Mouse (Mus musculus): ENCODE measurements around the gene Bex6. TPM values are rescaled to one million over a fixed set of nuclear protein-coding genes. Genes with fewer than 3 reads are reported as not detected.
A peak's percentile ranks its signal among the peaks of the same experiment; 100 is the strongest.

Gene Bex6
- polyA plus RNA-seq, 1 experiment from 2014 or later, result not detected

DNA sequence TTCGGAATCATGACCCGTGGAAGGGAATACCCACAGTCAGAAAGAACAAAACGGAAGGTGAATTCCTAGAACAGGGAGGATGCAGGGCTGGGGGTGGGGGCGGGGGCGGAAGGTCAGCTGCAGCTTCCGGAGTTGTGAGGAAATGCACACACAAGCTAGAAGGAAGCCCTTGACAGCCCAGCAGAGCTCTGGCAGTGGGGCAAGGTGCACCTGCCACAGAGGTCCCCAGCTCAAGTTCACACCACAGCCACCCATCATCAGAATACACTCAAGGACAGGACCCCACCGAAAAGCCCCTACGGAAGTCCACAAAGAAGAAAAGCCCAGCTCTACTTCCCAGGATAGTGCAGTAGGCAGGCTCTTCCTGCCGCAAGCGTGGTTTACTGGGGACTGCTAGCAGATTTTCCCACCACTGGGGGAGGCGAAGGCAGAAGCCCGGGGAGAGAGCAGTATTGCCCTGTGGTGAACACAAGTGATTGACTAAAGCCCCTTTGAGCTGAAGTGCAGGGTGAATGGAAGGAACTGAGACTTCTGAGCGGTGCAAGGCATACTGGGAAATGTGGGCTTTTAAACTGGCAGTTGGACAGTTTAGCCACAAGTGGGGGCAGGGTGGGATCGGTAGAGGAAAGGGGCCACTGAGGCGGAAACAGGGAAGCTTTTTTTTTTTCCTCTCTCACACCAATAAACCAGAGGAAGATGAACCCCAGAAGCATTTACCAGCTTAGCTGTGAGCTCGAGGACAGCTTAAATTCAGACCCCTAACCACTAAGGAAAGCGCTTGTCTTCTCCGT is 2.5 kb upstream of the Bex6 start:
- no peaks in the 10 kb centered on the region for H3K36me3 ChIP-seq (ENCODE audit: poor library complexity, severe bottlenecking)
- H3K4me2 ChIP-seq, result peak overlapping the region; percentile 18
- H3K27me3 ChIP-seq, result no peaks in the 10 kb centered on the region
- WGBS, result 57% methylated on average over 17 of the region's 18 CpGs
- no peaks in the 10 kb centered on the region for H3K9me3 ChIP-seq (replicated peaks)
- H3K4me3 ChIP-seq, result no peak overlapping the region
- H3K27ac ChIP-seq, result no peak overlapping the region
- no peak for ATAC-seq
- H3K9ac ChIP-seq, result no peak overlapping the region
- H3K4me1 ChIP-seq, result peaks cover 7% of the 10 kb centered on the region

GRCm38 (mm10) chr16:32186056-32186455 is 6.4 kb downstream of the Bex6 start:
- WGBS, result 93% methylated on average over 5 of the region's 5 CpGs
- H3K9ac ChIP-seq, result no peak overlapping the region
- no peaks in the 10 kb centered on the region for H3K4me1 ChIP-seq
- H3K4me2 ChIP-seq, result no peak overlapping the region
- H3K4me3 ChIP-seq, result no peak overlapping the region
- ATAC-seq, result no peak
- H3K36me3 ChIP-seq (ENCODE audit: poor library complexity, severe bottlenecking), result no peaks in the 10 kb centered on the region
- no peak overlapping the region for H3K27ac ChIP-seq
- no peaks in the 10 kb centered on the region for H3K9me3 ChIP-seq (replicated peaks)
- H3K27me3 ChIP-seq, result no peaks in the 10 kb centered on the region

DNA sequence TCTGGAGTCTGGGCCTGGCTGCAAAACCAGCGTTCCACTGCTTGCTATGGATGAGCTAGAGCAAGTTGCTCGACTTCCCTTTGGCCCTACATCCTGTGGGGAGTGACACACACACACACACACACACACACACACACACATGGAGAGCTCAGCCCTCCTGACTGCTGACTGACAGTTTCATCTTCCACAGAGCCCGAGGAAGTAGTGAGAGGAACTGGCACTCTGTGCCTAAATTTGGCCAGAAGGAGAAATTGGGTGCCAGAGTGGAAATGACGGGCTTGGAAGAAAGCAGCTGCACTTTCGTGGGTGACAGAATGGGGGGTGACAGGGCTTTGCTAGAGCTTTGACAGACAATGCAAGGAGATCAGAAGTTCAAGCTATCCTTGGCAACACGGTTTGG is 9.5 kb downstream of the Bex6 start:
- no peak overlapping the region for H3K4me3 ChIP-seq
- H3K9me3 ChIP-seq (replicated peaks), result no peaks in the 10 kb centered on the region
- H3K36me3 ChIP-seq (ENCODE audit: poor library complexity, severe bottlenecking), result no peaks in the 10 kb centered on the region
- no peak overlapping the region for H3K4me2 ChIP-seq
- H3K9ac ChIP-seq, result no peak overlapping the region
- no peak for ATAC-seq
- no peak overlapping the region for H3K27ac ChIP-seq
- no peaks in the 10 kb centered on the region for H3K27me3 ChIP-seq
- 61% methylated on average over 6 of the region's 6 CpGs for WGBS
- no peaks in the 10 kb centered on the region for H3K4me1 ChIP-seq

DNA sequence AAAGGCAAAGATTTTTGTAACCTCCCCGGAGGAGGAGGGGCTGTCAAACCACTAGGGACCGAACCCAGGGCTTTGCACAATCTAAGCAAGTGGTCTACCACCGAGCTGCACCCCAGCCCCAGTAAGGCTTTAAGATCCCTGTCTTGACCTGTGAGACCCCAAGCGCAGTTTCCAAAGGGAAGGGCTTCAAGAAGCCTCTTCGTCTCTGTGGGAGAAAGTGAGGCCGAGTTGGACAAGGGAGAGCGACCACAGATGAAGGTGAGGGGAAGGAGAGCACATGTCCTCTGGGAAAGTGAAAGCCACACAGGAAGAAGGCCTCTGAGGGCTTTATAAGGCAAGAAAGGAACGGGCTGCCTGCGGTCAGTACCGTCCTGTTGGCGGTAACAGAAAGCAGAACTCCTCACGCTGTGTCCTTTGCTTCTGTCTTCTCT is 10.4 kb downstream of the Bex6 start:
- Histone ChIP-seq H3K9me3 (replicated peaks) (no peaks in the 10 kb centered on the region), H3K9ac (no peak overlapping the region), H3K4me2 (no peak overlapping the region), H3K27me3 (no peaks in the 10 kb centered on the region), H3K4me1 (no peaks in the 10 kb centered on the region), H3K27ac (no peak overlapping the region), H3K4me3 (no peak overlapping the region), H3K36me3 (ENCODE audit: poor library complexity, severe bottlenecking) (no peaks in the 10 kb centered on the region)
- no peak for ATAC-seq
- 53% methylated on average over 12 of the region's 12 CpGs for WGBS

DNA sequence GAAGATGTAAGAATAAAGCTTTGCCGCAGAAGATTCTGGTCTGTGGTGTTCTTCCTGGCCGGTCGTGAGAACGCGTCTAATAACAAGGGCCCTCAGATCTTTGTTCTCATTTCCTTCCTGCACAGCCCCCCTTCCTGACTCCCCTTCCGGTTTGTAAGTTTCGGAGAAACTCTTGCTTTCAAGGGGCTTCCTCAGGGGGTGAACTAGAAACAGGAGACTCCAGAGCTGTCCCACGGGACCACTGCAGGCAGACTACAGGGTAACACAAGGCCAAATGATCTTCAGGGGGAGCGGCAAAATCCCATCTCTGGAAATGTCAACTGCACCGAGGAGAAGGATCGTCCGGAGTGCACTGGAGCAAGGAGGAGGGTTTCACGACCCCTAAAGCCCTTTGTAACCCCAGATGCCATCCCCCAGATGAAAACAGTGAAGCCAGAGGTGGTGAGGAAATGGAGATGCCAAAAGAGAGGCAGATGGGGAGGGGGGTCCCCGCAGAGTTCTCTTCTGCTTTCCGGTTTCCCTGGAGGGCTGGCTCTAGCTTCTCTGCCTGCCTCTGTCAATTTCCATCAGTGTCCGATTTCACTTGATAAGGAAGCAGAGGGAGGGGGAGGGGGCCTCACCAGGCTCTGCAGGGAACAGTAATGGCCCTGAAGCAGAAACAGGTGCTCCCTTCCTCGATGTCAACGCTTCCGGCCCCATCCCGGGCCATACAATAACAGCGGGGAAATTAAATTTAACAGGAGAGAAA is 20.8 kb downstream of the Bex6 start:
- no peak for ATAC-seq
- no peak overlapping the region for H3K27ac ChIP-seq
- no peaks in the 10 kb centered on the region for H3K27me3 ChIP-seq
- no peak overlapping the region for H3K4me3 ChIP-seq
- no peaks in the 10 kb centered on the region for H3K36me3 ChIP-seq (ENCODE audit: poor library complexity, severe bottlenecking)
- no peak overlapping the region for H3K9ac ChIP-seq
- peaks cover 5% of the 10 kb centered on the region; the same call in 1 of the 2 replicates for H3K4me1 ChIP-seq
- WGBS, result 60% methylated on average over 21 of the region's 21 CpGs
- H3K9me3 ChIP-seq (replicated peaks), result no peaks in the 10 kb centered on the region
- peak overlapping the region; percentile 19 for H3K4me2 ChIP-seq

DNA sequence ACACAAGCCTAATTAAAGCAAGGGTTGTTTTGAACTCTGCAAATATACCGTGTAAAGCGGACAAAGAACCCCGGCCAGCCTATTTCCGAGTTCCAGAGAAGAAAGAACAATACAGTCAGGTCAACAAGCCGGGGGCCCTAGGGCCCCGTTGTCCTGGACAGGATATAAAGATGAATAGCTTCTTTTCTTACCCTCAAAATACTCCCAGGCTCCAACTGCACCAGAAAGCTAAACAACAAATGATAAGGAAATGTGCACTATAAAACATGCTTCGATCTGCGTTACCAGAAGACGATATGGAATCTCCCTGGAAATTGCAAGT is 21.3 kb downstream of the Bex6 start:
- H3K9me3 ChIP-seq (replicated peaks), result no peaks in the 10 kb centered on the region
- H3K36me3 ChIP-seq (ENCODE audit: poor library complexity, severe bottlenecking), result no peaks in the 10 kb centered on the region
- no peaks in the 10 kb centered on the region for H3K27me3 ChIP-seq
- H3K4me2 ChIP-seq, result peak overlapping the region; percentile 19
- WGBS, result 38% methylated on average over 9 of the region's 9 CpGs
- peaks cover 5% of the 10 kb centered on the region; the same call in 1 of the 2 replicates for H3K4me1 ChIP-seq
- no peak overlapping the region for H3K4me3 ChIP-seq
- no peak overlapping the region for H3K27ac ChIP-seq
- ATAC-seq, result no peak
- no peak overlapping the region for H3K9ac ChIP-seq

DNA sequence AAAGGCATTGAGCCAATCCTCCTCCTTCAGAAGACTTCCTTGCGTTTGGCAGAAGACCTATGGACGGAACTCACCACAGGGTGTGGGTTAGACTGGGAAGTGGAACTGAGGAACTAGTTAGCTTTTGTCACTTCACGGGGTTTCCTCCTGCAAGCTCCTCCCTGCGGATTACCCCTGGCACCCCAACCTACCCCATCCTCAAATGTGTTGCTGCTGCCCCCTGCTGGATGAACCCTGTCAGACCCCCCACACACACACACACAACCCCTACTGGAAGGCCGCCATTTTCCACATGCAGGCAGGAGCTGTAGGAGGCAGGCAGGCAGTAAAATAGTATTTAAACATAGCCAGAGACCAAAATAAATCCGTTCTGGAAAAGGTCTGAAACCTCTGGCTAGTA is 23.1 kb downstream of the Bex6 start:
- H3K4me3 ChIP-seq, result no peak overlapping the region
- no peak overlapping the region for H3K4me2 ChIP-seq
- H3K27me3 ChIP-seq, result no peaks in the 10 kb centered on the region
- 84% methylated on average over 6 of the region's 6 CpGs for WGBS
- H3K4me1 ChIP-seq, result peaks cover 5% of the 10 kb centered on the region; the same call in 1 of the 2 replicates
- H3K36me3 ChIP-seq (ENCODE audit: poor library complexity, severe bottlenecking), result no peaks in the 10 kb centered on the region
- H3K9me3 ChIP-seq (replicated peaks), result no peaks in the 10 kb centered on the region
- no peak for ATAC-seq
- no peak overlapping the region for H3K9ac ChIP-seq
- H3K27ac ChIP-seq, result no peak overlapping the region

DNA sequence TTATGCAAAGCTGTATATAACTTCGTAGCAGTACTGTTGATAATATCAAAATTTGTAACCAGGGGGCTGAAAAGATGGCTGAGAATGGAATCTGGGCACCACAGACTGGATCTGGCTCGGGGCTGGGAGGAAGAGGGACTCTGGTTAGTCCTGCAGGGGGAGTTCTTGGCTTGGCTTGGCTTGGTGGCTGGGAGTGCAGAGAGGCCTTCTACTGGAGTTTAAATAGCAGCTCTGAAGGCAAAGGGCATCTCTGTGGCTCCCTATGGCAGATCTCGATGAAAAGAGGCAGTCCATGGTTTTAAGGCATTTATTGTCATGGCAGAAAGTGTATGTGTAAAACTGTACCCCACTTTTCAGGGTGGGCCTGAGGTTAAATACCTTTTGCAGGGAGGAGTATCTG is 25.3 kb downstream of the Bex6 start:
- no peak overlapping the region for H3K4me2 ChIP-seq
- H3K9ac ChIP-seq, result no peak overlapping the region
- H3K27me3 ChIP-seq, result no peaks in the 10 kb centered on the region
- no peaks in the 10 kb centered on the region for H3K36me3 ChIP-seq (ENCODE audit: poor library complexity, severe bottlenecking)
- peaks cover 5% of the 10 kb centered on the region; the same call in 1 of the 2 replicates for H3K4me1 ChIP-seq
- no peak for ATAC-seq
- H3K9me3 ChIP-seq (replicated peaks), result peaks cover 10% of the 10 kb centered on the region
- H3K4me3 ChIP-seq, result no peak overlapping the region
- WGBS, result 66% methylated on average over 3 of the region's 3 CpGs
- no peak overlapping the region for H3K27ac ChIP-seq

GRCm38 (mm10) chr16:32214156-32214555 is 34.5 kb downstream of the Bex6 start:
- Histone ChIP-seq H3K4me2 (no peak overlapping the region), H3K9me3 (replicated peaks) (peaks cover 8% of the 10 kb centered on the region), H3K27me3 (no peaks in the 10 kb centered on the region), H3K9ac (no peak overlapping the region), H3K27ac (no peak overlapping the region), H3K36me3 (ENCODE audit: poor library complexity, severe bottlenecking) (no peaks in the 10 kb centered on the region), H3K4me3 (no peak overlapping the region), H3K4me1 (no peaks in the 10 kb centered on the region)
- no peak for ATAC-seq

- Histone ChIP-seq H3K9me3 (replicated peaks) (no peaks in the 10 kb centered on the region), H3K27me3 (no peaks in the 10 kb centered on the region), H3K36me3 (ENCODE audit: poor library complexity, severe bottlenecking) (no peaks in the 10 kb centered on the region), H3K4me3 (no peak overlapping the region), H3K4me2 (no peak overlapping the region), H3K4me1 (no peaks in the 10 kb centered on the region), H3K27ac (no peak overlapping the region), H3K9ac (no peak overlapping the region)
- no peak for ATAC-seq
- 85% methylated on average over 17 of the region's 17 CpGs for WGBS
Observed at GRCm38 (mm10) chr16:32214804-32215576, 35.4 kb downstream of the Bex6 start.

DNA sequence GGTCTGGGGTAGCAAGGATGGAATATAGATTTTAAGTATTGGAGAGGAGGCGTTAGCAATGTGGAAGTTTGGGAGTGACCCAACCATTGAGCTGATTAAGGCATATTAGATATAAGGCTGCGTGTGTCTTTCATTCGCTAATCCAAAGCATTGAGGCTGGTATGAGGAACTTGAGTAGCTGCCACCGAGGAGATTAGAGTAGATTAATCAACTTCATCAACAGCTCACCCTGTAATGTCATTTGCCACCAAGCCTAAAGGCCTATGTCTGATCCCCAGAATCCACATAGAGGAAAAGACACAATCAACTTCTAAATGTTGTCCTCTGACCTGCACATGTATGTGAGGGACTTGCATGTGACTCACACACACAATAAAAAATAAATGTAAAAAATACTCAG is 42.2 kb downstream of the Bex6 start:
- H3K9me3 ChIP-seq (replicated peaks), result no peaks in the 10 kb centered on the region
- no peaks in the 10 kb centered on the region for H3K4me1 ChIP-seq
- no peak for ATAC-seq
- no peak overlapping the region for H3K27ac ChIP-seq
- WGBS, result 84% methylated on average over 4 of the region's 4 CpGs
- H3K4me2 ChIP-seq, result no peak overlapping the region
- H3K9ac ChIP-seq, result no peak overlapping the region
- H3K27me3 ChIP-seq, result no peaks in the 10 kb centered on the region
- H3K36me3 ChIP-seq (ENCODE audit: poor library complexity, severe bottlenecking), result no peaks in the 10 kb centered on the region
- no peak overlapping the region for H3K4me3 ChIP-seq

- Histone ChIP-seq H3K9me3 (replicated peaks) (no peaks in the 10 kb centered on the region), H3K4me2 (no peak overlapping the region)
- no peak for ATAC-seq
Observed at GRCm38 (mm10) chr16:32222399-32222798, 42.8 kb downstream of the Bex6 start.

More at GRCm38 (mm10) chr16:32222399-32222798, 42.8 kb downstream of the Bex6 start:
- no peaks in the 10 kb centered on the region for H3K4me1 ChIP-seq
- H3K27ac ChIP-seq, result no peak overlapping the region
- no peaks in the 10 kb centered on the region for H3K27me3 ChIP-seq
- no peak overlapping the region for H3K9ac ChIP-seq
- no peak overlapping the region for H3K4me3 ChIP-seq
- H3K36me3 ChIP-seq (ENCODE audit: poor library complexity, severe bottlenecking), result no peaks in the 10 kb centered on the region

Data from forebrain, embryonic 13.5 days (tissue).